Mouse (Mus musculus) left cerebral cortex, postnatal 25 days (tissue): ENCODE results near the gene Macrod2. TPM values are rescaled to one million over a fixed set of nuclear protein-coding genes. Genes with fewer than 3 reads are reported as not detected.

Experiments
- DNase-seq, 2 experiments: peaks; one replicate each; pipeline ENCODE4 v3.0.0; 2022; ENCODE audit warnings: low spot score in 2 of 2, mixed read lengths in 1 of 2
- intact Hi-C: fragments of 180-260 bp; cut with DNase I; formaldehyde crosslinking; loops from one replicate; pipeline ENCODE4 v1.15.1; 2025
- total RNA-seq, 2 experiments: library from RNA; stranded (reverse); gene quantifications; 2 replicates each; pipeline ENCODE4 v1.2.3; 2021

Macrod2 gene
- total RNA-seq, 2 experiments from 2014 or later, result 50.3 to 61.6 TPM

GRCm38 (mm10) chr2:141830496-141830895, 1435.4 kb downstream of the Macrod2 start:
- no peak for DNase-seq
- intact Hi-C loops, result no loop called here

GRCm38 (mm10) chr2:141831515-141831914, 1436.4 kb downstream of the Macrod2 start:
- intact Hi-C loops, result no loop called here
- no peak for DNase-seq

- intact Hi-C loops, result no loop called here
Observed at GRCm38 (mm10) chr2:141834156-141834782, 1439.2 kb downstream of the Macrod2 start.

GRCm38 (mm10) chr2:141844408-141845175, 1449.5 kb downstream of the Macrod2 start:
- intact Hi-C loops, result no loop called here
- DNase-seq, result peak; percentile 41 to 89

More at GRCm38 (mm10) chr2:141834156-141834782, 1439.2 kb downstream of the Macrod2 start:
- DNase-seq, result no peak

GRCm38 (mm10) chr2:141859220-141859619, 1464.1 kb downstream of the Macrod2 start:
- no peak for DNase-seq
- intact Hi-C loops, result no loop called here

GRCm38 (mm10) chr2:141861679-141862268, 1466.7 kb downstream of the Macrod2 start:
- intact Hi-C loops, result no loop called here
- DNase-seq, result no peak

- no peak for DNase-seq
- intact Hi-C loops, result no loop called here
Observed at GRCm38 (mm10) chr2:141862531-141863265, 1467.6 kb downstream of the Macrod2 start.

GRCm38 (mm10) chr2:141863628-141864165, 1468.6 kb downstream of the Macrod2 start:
- intact Hi-C loops, result no loop called here
- DNase-seq, result no peak

- intact Hi-C loops, result loop anchor here (10.0 kb wide), 1 partner anchor 374 kb away; no protein-coding TSS in a partner anchor
- peak in 1 of 2 experiments; percentile 17 for DNase-seq
Observed at GRCm38 (mm10) chr2:141870930-141871329, 1475.8 kb downstream of the Macrod2 start.

GRCm38 (mm10) chr2:141876155-141876851, 1481.2 kb downstream of the Macrod2 start:
- DNase-seq, result peak; percentile 23 to 86
- intact Hi-C loops, result loop anchor here (10.0 kb wide), 1 partner anchor 368 kb away; no protein-coding TSS in a partner anchor

- peak; percentile 14 to 54 for DNase-seq
Observed at GRCm38 (mm10) chr2:141876958-141877357, 1481.8 kb downstream of the Macrod2 start.

GRCm38 (mm10) chr2:141878473-141878872, 1483.4 kb downstream of the Macrod2 start:
- intact Hi-C loops, result loop anchor here (10.0 kb wide), 1 partner anchor 366 kb away; no protein-coding TSS in a partner anchor
- no peak for DNase-seq

More at GRCm38 (mm10) chr2:141876958-141877357, 1481.8 kb downstream of the Macrod2 start:
- intact Hi-C loops, result loop anchor here (10.0 kb wide), 1 partner anchor 368 kb away; no protein-coding TSS in a partner anchor

GRCm38 (mm10) chr2:141879711-141880110, 1484.6 kb downstream of the Macrod2 start:
- intact Hi-C loops, result loop anchor here (10.0 kb wide), 1 partner anchor 365 kb away; no protein-coding TSS in a partner anchor
- DNase-seq, result no peak

GRCm38 (mm10) chr2:141886694-141887474, 1491.8 kb downstream of the Macrod2 start:
- no peak for DNase-seq
- intact Hi-C loops, result no loop called here

GRCm38 (mm10) chr2:141889497-141889896, 1494.4 kb downstream of the Macrod2 start:
- intact Hi-C loops, result no loop called here
- no peak for DNase-seq

- no peak for DNase-seq
- intact Hi-C loops, result no loop called here
Observed at GRCm38 (mm10) chr2:141897951-141898350, 1502.8 kb downstream of the Macrod2 start.

GRCm38 (mm10) chr2:141911831-141912447, 1516.8 kb downstream of the Macrod2 start:
- intact Hi-C loops, result no loop called here
- DNase-seq, result no peak
